ENCODE assay signal across 15 mouse cellular contexts in genomic region chrX:166672617-166673016, GRCm38 (mm10).
"Had no signal": no experiment of that assay in that cellular context is flagged by ENCODE, and none has a peak within 500 bp of the region (broad histone marks: within the 10 kb centered on the region; RNA-seq: fewer than 3 reads in every experiment).

No protein-coding gene starts in this region.

- H3K9me3 ChIP-seq: intestine, embryonic 15.5 days; limb, embryonic 13.5 days; midbrain, embryonic 10.5 days; neural tube, embryonic 15.5 days; stomach, embryonic 15.5 days had no signal

- H3K4me2 ChIP-seq: intestine, embryonic 15.5 days; limb, embryonic 13.5 days; neural tube, embryonic 15.5 days; stomach, embryonic 15.5 days had no signal

- DNase-seq: kidney, adult 2 months; kidney, postnatal 25 days; left cerebral cortex, postnatal 4 days; lung, adult 18-20 months; midbrain, embryonic 14.5 days; retina, postnatal 1 day; thymus, adult 2 months; thymus, postnatal 36 days had no signal

- H3K4me1 ChIP-seq: intestine, embryonic 15.5 days; limb, embryonic 13.5 days; midbrain, embryonic 10.5 days; neural tube, embryonic 15.5 days; stomach, embryonic 15.5 days had no signal

- ATAC-seq: intestine, embryonic 15.5 days had no signal

- H3K27ac ChIP-seq: intestine, embryonic 15.5 days; layer of hippocampus, adult 2 months; limb, embryonic 13.5 days; midbrain, embryonic 10.5 days; neural tube, embryonic 15.5 days; stomach, embryonic 15.5 days had no signal

- H3K9ac ChIP-seq: intestine, embryonic 15.5 days; limb, embryonic 13.5 days; neural tube, embryonic 15.5 days; stomach, embryonic 15.5 days had no signal

- H3K36me3 ChIP-seq: intestine, embryonic 15.5 days; limb, embryonic 13.5 days; midbrain, embryonic 10.5 days; neural tube, embryonic 15.5 days; stomach, embryonic 15.5 days had no signal

- H3K4me3 ChIP-seq: intestine, embryonic 15.5 days; layer of hippocampus, adult 2 months; limb, embryonic 13.5 days; midbrain, embryonic 10.5 days; myocyte; neural tube, embryonic 15.5 days; stomach, embryonic 15.5 days had no signal
